Mouse (Mus musculus): Measurements from ENCODE around the gene Gm15737. TPM values are rescaled to one million over a fixed set of nuclear protein-coding genes. Genes with fewer than 3 reads are reported as not detected.

The Gm15737 gene
- polyA plus RNA-seq, 1 experiment from 2014 or later: not detected

DNA sequence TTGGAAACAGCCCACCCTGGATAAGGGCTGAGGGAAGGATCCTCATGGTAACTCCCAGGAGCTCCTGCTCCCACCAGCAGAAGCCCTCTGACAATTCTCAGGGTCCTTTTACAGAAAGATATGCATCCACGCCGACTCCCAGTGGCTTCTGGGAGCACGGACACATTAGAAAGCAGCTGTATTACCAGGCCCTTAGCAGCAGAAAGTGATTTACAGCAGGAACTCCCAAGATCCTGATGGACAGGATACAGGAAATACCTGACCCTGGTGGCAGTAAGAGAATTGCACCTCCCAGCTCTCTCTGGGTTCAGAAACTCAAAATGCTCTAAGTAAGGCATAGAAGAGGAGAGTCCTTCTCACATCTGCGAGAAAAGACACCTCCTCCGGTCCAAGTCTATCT is 59.1 kb downstream of the Gm15737 start:
- no peaks in the 10 kb centered on the region for H3K4me1 ChIP-seq (ENCODE audit: insufficient read depth)
- H3K9ac ChIP-seq (replicated peaks): no peak overlapping the region
- WGBS (ENCODE audit: insufficient replicate concordance): 69% methylated on average over 5 of the region's 5 CpGs
- no peak for DNase-seq
- H3K4me3 ChIP-seq (ENCODE audit: low read depth, low read length): no peak overlapping the region
- ATAC-seq: no peak
- H3K27me3 ChIP-seq (ENCODE audit: insufficient read depth, low read length): no peaks in the 10 kb centered on the region
- no peaks in the 10 kb centered on the region for H3K9me3 ChIP-seq (ENCODE audit: low read length)
- H3K36me3 ChIP-seq (replicated peaks; ENCODE audit: insufficient read depth, low read length): no peaks in the 10 kb centered on the region
- no peak for TF ChIP-seq CTCF (IDR thresholded peaks at IDR 0.05; ENCODE audit: low read depth)
- no peak overlapping the region for H3K27ac ChIP-seq (ENCODE audit: low read depth)
- no peak overlapping the region for H3K4me2 ChIP-seq (ENCODE audit: low read depth, low read length)

Other genes starting within 250 kb of the Gm15737 start
- gene Prickle2, start 163.2 kb upstream of the Gm15737 start, polyA plus RNA-seq (2015; fragmentation: Nextera tagmentation; extraction: Ambion mirVana): 0.27 and 0.28 TPM in 2 replicates
- gene A730049H05Rik, start 52.9 kb upstream of the Gm15737 start, polyA plus RNA-seq (2015; fragmentation: Nextera tagmentation; extraction: Ambion mirVana): not detected in 2 replicates
- 0.77 and 0.96 TPM in 2 replicates for gene Adamts9, start 74.1 kb downstream of the Gm15737 start, polyA plus RNA-seq (2015; fragmentation: Nextera tagmentation; extraction: Ambion mirVana)